Mouse (Mus musculus) monocyte, adult 59 days (primary cell): ENCODE results near the gene Tmem45b. TPM values are rescaled to one million over a fixed set of nuclear protein-coding genes. Genes with fewer than 3 reads are reported as not detected.

Source experiments
- total RNA-seq, 2 experiments: library from RNA; stranded (reverse); gene quantifications; one replicate each; pipeline ENCODE4 v1.2.4; 2023

Gene Tmem45b
- not detected for total RNA-seq

DNA sequence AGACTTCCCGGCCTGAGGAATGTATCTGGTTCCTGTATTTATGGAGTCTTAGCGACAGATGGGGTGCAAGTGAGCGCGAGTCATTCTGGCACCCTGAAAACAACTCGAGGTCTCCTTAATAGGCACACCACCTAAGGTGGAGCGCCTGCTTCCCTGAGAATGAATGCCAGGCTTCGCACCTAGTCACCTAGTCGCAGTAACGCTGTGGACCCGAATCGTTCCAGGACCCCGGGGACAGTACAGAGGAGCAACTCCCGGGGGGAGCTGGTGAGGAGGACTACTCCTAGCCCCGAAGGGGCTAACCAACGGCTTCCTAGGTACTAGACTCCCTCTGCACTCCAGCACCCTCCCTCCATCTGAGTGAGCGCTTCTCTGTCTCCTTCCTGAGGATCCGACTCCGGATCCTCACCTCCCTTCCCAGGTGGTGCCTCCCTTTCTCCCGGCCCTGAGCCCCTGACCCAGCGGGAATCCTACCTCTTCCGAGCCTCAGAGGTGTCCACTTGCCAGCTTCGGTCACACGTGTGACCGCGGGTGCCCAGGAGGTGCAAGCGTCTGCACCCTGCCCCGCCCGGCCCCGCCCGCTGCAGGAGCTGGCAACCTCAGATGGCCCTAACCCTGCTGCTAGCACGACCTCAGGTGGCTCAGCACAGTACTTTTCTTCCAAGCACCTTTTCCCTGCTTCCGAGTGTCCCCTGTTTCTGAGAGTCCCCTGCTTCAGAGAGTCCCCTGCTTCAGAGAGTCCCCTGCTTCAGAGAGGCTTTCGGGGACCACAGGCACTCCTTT lies at the start of gene Tmem45b:
Tmem45b (minus strand) TSS at position 771 of the 783 bp plus-strand sequence.

DNA sequence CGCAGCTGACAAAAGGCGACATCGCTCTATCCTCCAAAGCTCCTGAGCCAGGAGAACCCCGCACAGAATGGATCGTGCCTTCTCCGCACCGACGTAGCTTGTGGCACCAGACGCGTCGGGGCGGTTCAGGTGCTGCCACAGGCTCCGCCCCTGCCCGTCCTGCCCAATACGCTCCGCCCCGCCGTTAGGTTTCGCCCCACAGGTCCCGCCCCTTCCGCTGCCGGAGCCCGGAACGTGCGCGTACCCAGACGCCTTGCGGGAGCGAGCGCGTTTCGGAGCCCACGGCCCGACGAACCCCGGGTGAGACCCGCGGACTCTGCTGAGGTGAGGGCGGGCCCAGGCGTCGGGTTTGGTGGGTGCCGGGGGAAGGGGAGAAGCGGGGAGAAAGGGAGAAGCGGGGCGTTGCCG lies 78.3 kb downstream of the Tmem45b start, which contains the start of gene Nfrkb:
Nfrkb (plus strand) TSS at position 246 of the 408 bp plus-strand sequence.

Other genes starting within 250 kb of the Tmem45b start
- gene Prdm10, start 183.9 kb downstream of the Tmem45b start, total RNA-seq, result 10 to 100 TPM; 12.7 to 17.4 TPM
- 10 to 100 TPM; 31.9 to 33.6 TPM for gene Nfrkb, start 78.3 kb downstream of the Tmem45b start, total RNA-seq